Mouse (Mus musculus) hindbrain, embryonic 12.5 days (tissue): ENCODE measurements at regions not wholly inside any gene's neighbourhood (a gene's known extent, or its start where the extent isn't known, plus 50 kb on each side); places are given as distances from the start of the nearest gene placed in this dataset.
"Not testable (repeated sequence)": the region's sequence is repeated elsewhere in the genome, so short reads cannot be mapped to it uniquely, and the experiment has no call there.

ENCODE experiments used
- ATAC-seq: fragments of 200-750 bp; cut with Nextera tagmentation; 2 replicates; pipeline ENCODE4 v1.8.0; 2017; ENCODE audit warnings: moderate TSS enrichment; ENCODE audit not compliant: low FRiP score
- H3K27ac ChIP-seq: fragments of 300-500 bp; sonication (generic); 2 replicates; pipeline ENCODE4 v1.5.1; 2016; ENCODE audit warnings: mild to moderate bottlenecking
- H3K27me3 ChIP-seq: fragments of 300-500 bp; sonication (generic); 2 replicates; pipeline ENCODE4 v1.6.1; 2016; ENCODE audit warnings: mild to moderate bottlenecking
- H3K36me3 ChIP-seq: fragments of 300-500 bp; sonication (generic); 2 replicates; pipeline ENCODE4 v1.6.1; 2016; ENCODE audit warnings: mild to moderate bottlenecking
- H3K4me1 ChIP-seq: fragments of 300-500 bp; sonication (generic); 2 replicates; pipeline ENCODE4 v1.6.1; 2016
- H3K4me2 ChIP-seq: fragments of 300-500 bp; sonication (generic); replicated peaks from 2 replicates; pipeline ENCODE4 v1.6.1; 2016; ENCODE audit warnings: mild to moderate bottlenecking
- H3K4me3 ChIP-seq: fragments of 300-500 bp; sonication (generic); 2 replicates; pipeline ENCODE4 v1.5.1; 2016; ENCODE audit warnings: mild to moderate bottlenecking
- H3K9ac ChIP-seq: fragments of 300-500 bp; sonication (generic); 2 replicates; pipeline ENCODE4 v1.6.1; 2016; ENCODE audit warnings: mild to moderate bottlenecking, moderate library complexity
- H3K9me3 ChIP-seq: fragments of 300-500 bp; sonication (generic); replicated peaks from 2 replicates; pipeline ENCODE4 v1.6.1; 2016; ENCODE audit warnings: mild to moderate bottlenecking
- WGBS: fragments of 180-500 bp; shearing (Covaris S2); methylation state at CpG from one replicate; pipeline ENCODE4 v1.1.7; 2016; 5-methylcytosine and 5-hydroxymethylcytosine counted together

DNA sequence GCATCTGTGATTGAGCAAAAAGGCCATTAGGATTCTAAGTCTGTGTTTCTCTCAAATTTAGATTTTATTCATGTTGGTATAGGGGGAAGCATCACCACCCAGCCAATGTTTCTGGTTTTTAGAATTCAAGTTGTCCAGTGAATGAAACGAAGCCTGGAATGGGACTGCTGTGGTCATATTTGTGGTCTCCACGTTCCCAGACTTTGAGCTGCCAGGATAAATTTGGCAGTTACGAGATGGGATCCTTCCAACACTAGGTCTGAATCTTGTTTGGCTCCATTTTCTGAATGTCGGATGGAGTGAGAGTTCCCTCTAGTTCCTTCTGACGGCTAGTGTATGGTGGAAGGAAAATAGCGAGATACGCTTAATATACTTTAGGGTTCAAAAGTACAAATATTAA lies 1014.8 kb downstream of the Adgrl3 start:
- Histone ChIP-seq H3K9me3 (no peaks in the 10 kb centered on the region), H3K9ac (no peak overlapping the region), H3K4me2 (no peak overlapping the region), H3K4me3 (no peak overlapping the region), H3K27ac (no peak overlapping the region), H3K36me3 (no peaks in the 10 kb centered on the region), H3K27me3 (no peaks in the 10 kb centered on the region), H3K4me1 (no peaks in the 10 kb centered on the region)
- ATAC-seq: no peak
- 91% methylated on average over 7 of the region's 7 CpGs for WGBS

DNA sequence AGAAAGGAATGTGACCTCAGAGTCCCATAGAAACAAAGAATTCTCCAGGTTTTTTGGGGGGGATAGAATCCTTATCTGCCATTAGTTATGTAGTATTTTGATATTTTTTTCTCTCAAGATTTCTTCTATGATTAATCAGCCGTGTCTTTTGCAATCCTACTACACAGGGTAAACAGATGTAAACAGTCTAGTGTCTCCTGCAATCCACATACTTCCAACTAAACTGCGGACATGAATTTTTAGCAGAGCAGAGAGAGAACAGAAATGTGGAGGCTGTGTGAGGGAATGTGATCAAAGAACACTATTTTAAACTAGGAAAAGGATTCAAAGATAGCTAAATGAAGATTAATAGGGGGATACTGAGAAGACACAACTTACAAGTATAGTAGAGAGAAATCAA lies 1026.2 kb downstream of the Adgrl3 start:
- no peak overlapping the region for H3K4me3 ChIP-seq
- no peak overlapping the region for H3K4me2 ChIP-seq
- no peak for ATAC-seq
- no peak overlapping the region for H3K9ac ChIP-seq
- H3K4me1 ChIP-seq: no peaks in the 10 kb centered on the region
- H3K27me3 ChIP-seq: no peaks in the 10 kb centered on the region
- no peaks in the 10 kb centered on the region for H3K9me3 ChIP-seq
- H3K27ac ChIP-seq: no peak overlapping the region
- no peaks in the 10 kb centered on the region for H3K36me3 ChIP-seq
- WGBS: 80% methylated on average over 2 of the region's 2 CpGs

GRCm38 (mm10) chr5:82059108-82059838 lies 1039.3 kb downstream of the Adgrl3 start:
- Histone ChIP-seq H3K27ac (no peak overlapping the region), H3K4me1 (no peaks in the 10 kb centered on the region), H3K9ac (no peak overlapping the region), H3K4me3 (no peak overlapping the region), H3K9me3 (0 out of 2 replicates have a peak, but pooled peaks cover 7% of the 10 kb centered on the region), H3K36me3 (no peaks in the 10 kb centered on the region), H3K27me3 (no peaks in the 10 kb centered on the region), H3K4me2 (no peak overlapping the region)
- ATAC-seq: no peak
- WGBS: 90% methylated on average over 2 of the region's 2 CpGs

DNA sequence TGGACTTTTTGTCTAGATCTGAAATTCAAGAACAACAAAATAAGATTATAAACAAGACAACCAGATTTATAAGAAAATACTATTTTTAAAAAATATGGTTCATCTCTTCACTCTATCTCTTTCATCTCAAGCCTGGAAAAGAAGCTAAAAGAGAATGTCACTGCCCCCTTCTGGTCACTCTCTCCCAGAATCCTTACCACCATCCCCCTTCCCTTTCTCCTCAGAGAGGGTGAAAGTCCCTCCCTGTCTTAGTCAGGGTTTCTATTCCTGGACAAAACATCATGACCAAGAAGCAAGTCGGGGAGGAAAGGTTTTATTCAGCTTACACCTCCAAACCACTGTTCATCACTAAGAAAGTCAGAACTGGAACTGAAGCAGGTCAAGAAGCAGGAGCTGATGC lies 1040.7 kb downstream of the Adgrl3 start:
- Histone ChIP-seq H3K4me1 (no peaks in the 10 kb centered on the region), H3K27me3 (no peaks in the 10 kb centered on the region), H3K36me3 (no peaks in the 10 kb centered on the region), H3K27ac (no peak overlapping the region), H3K9ac (no peak overlapping the region), H3K9me3 (0 out of 2 replicates have a peak, but pooled peaks cover 7% of the 10 kb centered on the region), H3K4me3 (no peak overlapping the region), H3K4me2 (no peak overlapping the region)
- 64% methylated on average over 1 of the region's 1 CpGs for WGBS
- ATAC-seq: no peak

DNA sequence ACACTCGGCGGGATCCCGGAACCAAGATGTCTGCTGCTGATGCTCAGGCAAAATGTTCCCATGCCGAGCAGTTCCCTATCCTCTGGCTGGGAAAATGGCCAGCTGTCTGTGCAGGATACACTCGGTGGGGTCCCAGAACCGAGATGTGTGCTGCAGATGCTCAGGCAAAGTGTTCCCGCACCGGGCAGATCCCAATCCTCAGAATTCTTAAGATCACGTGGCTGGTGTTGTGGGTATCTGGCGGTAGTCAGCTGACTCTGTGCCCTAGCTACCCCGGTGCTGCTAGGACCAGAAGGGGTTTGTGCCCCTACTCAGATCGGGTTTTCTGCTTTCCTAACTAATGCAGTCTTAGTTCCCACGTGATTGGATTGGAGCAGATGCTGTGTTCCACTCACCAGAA lies 1049.3 kb downstream of the Adgrl3 start:
- H3K4me2 ChIP-seq, H3K36me3 ChIP-seq, H3K27me3 ChIP-seq, H3K27ac ChIP-seq, ATAC-seq, H3K4me1 ChIP-seq, H3K9me3 ChIP-seq, H3K9ac ChIP-seq, H3K4me3 ChIP-seq: not testable (repeated sequence)
- WGBS: 89% methylated on average over 13 of the region's 13 CpGs

- Histone ChIP-seq H3K9me3 (no peaks in the 10 kb centered on the region), H3K4me2 (no peak overlapping the region), H3K36me3 (no peaks in the 10 kb centered on the region), H3K27me3 (no peaks in the 10 kb centered on the region), H3K27ac (no peak overlapping the region), H3K4me1 (no peaks in the 10 kb centered on the region), H3K4me3 (no peak overlapping the region), H3K9ac (no peak overlapping the region)
- 74% methylated on average over 2 of the region's 2 CpGs for WGBS
- ATAC-seq: no peak
These were observed 1069.5 kb downstream of the Adgrl3 start for GRCm38 (mm10) chr5:82089401-82089800.

GRCm38 (mm10) chr5:82103056-82103807 lies 1083.3 kb downstream of the Adgrl3 start:
- Histone ChIP-seq H3K9me3 (no peaks in the 10 kb centered on the region), H3K4me2 (no peak overlapping the region), H3K27me3 (no peaks in the 10 kb centered on the region), H3K4me1 (no peaks in the 10 kb centered on the region), H3K4me3 (no peak overlapping the region), H3K9ac (no peak overlapping the region), H3K27ac (no peak overlapping the region), H3K36me3 (no peaks in the 10 kb centered on the region)
- ATAC-seq: no peak
- 84% methylated on average over 6 of the region's 6 CpGs for WGBS

GRCm38 (mm10) chr5:82103857-82104256 lies 1083.9 kb downstream of the Adgrl3 start:
- no peak overlapping the region for H3K9ac ChIP-seq
- ATAC-seq: no peak
- no peak overlapping the region for H3K4me2 ChIP-seq
- H3K27me3 ChIP-seq: no peaks in the 10 kb centered on the region
- H3K27ac ChIP-seq: no peak overlapping the region
- no peaks in the 10 kb centered on the region for H3K9me3 ChIP-seq
- H3K4me3 ChIP-seq: no peak overlapping the region
- WGBS: 95% methylated on average over 3 of the region's 3 CpGs
- no peaks in the 10 kb centered on the region for H3K36me3 ChIP-seq
- H3K4me1 ChIP-seq: no peaks in the 10 kb centered on the region

- WGBS: 39% methylated on average over 2 of the region's 2 CpGs
- Histone ChIP-seq H3K4me3 (no peak overlapping the region), H3K9ac (no peak overlapping the region), H3K27me3 (no peaks in the 10 kb centered on the region), H3K36me3 (no peaks in the 10 kb centered on the region), H3K4me1 (no peaks in the 10 kb centered on the region), H3K4me2 (no peak overlapping the region), H3K9me3 (no peaks in the 10 kb centered on the region), H3K27ac (no peak overlapping the region)
- no peak for ATAC-seq
These were observed 1106.1 kb downstream of the Adgrl3 start for GRCm38 (mm10) chr5:82125921-82126459.

- no peak overlapping the region for H3K9ac ChIP-seq
- no peak overlapping the region for H3K4me3 ChIP-seq
- H3K36me3 ChIP-seq: no peaks in the 10 kb centered on the region
- no peaks in the 10 kb centered on the region for H3K9me3 ChIP-seq
- no peak overlapping the region for H3K27ac ChIP-seq
- no peaks in the 10 kb centered on the region for H3K27me3 ChIP-seq
- no peak for ATAC-seq
- 93% methylated on average over 1 of the region's 1 CpGs for WGBS
- H3K4me1 ChIP-seq: no peaks in the 10 kb centered on the region
- no peak overlapping the region for H3K4me2 ChIP-seq
These were observed 1122.1 kb downstream of the Adgrl3 start for GRCm38 (mm10) chr5:82142063-82142462.
